Mouse (Mus musculus) intestine, embryonic 15.5 days (tissue): ENCODE data around the gene Vps37c. TPM values are rescaled to one million over a fixed set of nuclear protein-coding genes. Genes with fewer than 3 reads are reported as not detected.

Source experiments
- polyA plus RNA-seq: library from polyadenylated mRNA; unstranded; fragments of >200 nt; fragmentation: Nextera tagmentation; extraction: Ambion mirVana; gene quantifications from 2 replicates; pipeline ENCODE4 v1.2.1, GENCODE M21; 2015

Vps37c gene
- polyA plus RNA-seq, 1 experiment from 2014 or later: 28.1 TPM

Other genes starting within 250 kb of the Vps37c start
- 0.56 and 0.62 TPM in 2 replicates for gene Lrrc10b, start 231.3 kb upstream of the Vps37c start, polyA plus RNA-seq
- gene Ppp1r32, start 205.8 kb upstream of the Vps37c start, polyA plus RNA-seq: 0.68 and 1.4 TPM in 2 replicates
- 30.8 and 36.3 TPM in 2 replicates for gene Cpsf7, start 163.5 kb upstream of the Vps37c start, polyA plus RNA-seq
- gene Sdhaf2, start 162.6 kb upstream of the Vps37c start, polyA plus RNA-seq: 57.2 and 58.3 TPM in 2 replicates
- gene Tmem216, start 132.5 kb upstream of the Vps37c start, polyA plus RNA-seq: 34.5 and 34.9 TPM in 2 replicates
- gene Cyb561a3, start 111.6 kb upstream of the Vps37c start, polyA plus RNA-seq: 17.0 and 19.2 TPM in 2 replicates
- gene Tmem138, start 111.4 kb upstream of the Vps37c start, polyA plus RNA-seq: 26.8 and 28.5 TPM in 2 replicates
- gene Ddb1, start 83.4 kb upstream of the Vps37c start, polyA plus RNA-seq: 278 and 283 TPM in 2 replicates
- 36.3 and 45.5 TPM in 2 replicates for gene Tkfc, start 83.1 kb upstream of the Vps37c start, polyA plus RNA-seq
- gene Vwce, start 54.5 kb upstream of the Vps37c start, polyA plus RNA-seq: 3.4 and 4.8 TPM in 2 replicates
- 0.39 and 0.61 TPM in 2 replicates for gene Pga5, start 10.7 kb upstream of the Vps37c start, polyA plus RNA-seq
- gene Cd5, start 50.3 kb downstream of the Vps37c start, polyA plus RNA-seq: 0.10 and 0.13 TPM in 2 replicates
- gene Cd6, start 141.3 kb downstream of the Vps37c start, polyA plus RNA-seq: 0.19 and 0.57 TPM in 2 replicates
- gene Slc15a3, start 151.0 kb downstream of the Vps37c start, polyA plus RNA-seq: 0.30 and 0.65 TPM in 2 replicates
- gene Tmem132a, start 181.2 kb downstream of the Vps37c start, polyA plus RNA-seq: 37.7 TPM in 2 replicates
- gene Tmem109, start 193.3 kb downstream of the Vps37c start, polyA plus RNA-seq: 75.4 and 80.6 TPM in 2 replicates
- 35.8 and 39.2 TPM in 2 replicates for gene Prpf19, start 206.5 kb downstream of the Vps37c start, polyA plus RNA-seq
- not detected in 2 replicates for gene Zp1, start 231.9 kb downstream of the Vps37c start, polyA plus RNA-seq
- 0.05 and 0.06 TPM in 2 replicates for gene Ptgdr2, start 248.4 kb downstream of the Vps37c start, polyA plus RNA-seq